In the genomic region with DNA sequence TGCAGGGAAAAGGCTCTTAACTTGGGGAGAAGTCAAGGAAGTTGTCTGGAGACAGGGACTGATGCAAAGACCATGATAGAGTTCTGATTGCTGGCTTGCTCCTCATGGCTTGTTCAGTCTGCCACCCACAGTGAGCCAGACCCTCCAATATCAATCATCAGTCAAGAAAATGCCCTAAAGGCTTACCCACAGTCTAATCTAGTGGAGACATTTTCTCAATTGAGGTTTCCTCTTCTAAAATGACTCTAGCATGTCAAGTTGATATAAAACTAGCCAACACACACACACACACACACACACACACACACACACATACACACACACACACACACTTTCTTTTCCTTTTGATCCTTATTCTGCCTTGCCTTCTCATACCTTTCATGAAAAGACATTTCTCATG, we compare ENCODE assay signal across 12 mouse cellular contexts.
"Had no signal": no experiment of that assay in that cellular context is flagged by ENCODE, and none has a peak within 500 bp of the region (broad histone marks: within the 10 kb centered on the region; RNA-seq: fewer than 3 reads in every experiment).

No protein-coding gene starts in this region.

- DNase-seq: retina, postnatal 1 day; right cerebral cortex, adult 18-20 months; right cerebral cortex, postnatal 14 days; right cerebral cortex, postnatal 25 days; right cerebral cortex, postnatal 4 days; spleen, adult 18-20 months; thymus, adult 18-20 months; thymus, adult 2 months; thymus, postnatal 14 days; thymus, postnatal 25 days; thymus, postnatal 36 days; thymus, postnatal 4 days had no signal
